Mouse (Mus musculus) NIH3T3 (cell line): ENCODE results near the gene Uchl4.
"Not testable (repeated sequence)": the region's sequence is repeated elsewhere in the genome, so short reads cannot be mapped to it uniquely, and the experiment has no call there.

Source experiments
- DNase-seq: peaks from one replicate; pipeline ENCODE4 v3.0.0-alpha.2; 2012; ENCODE audit warnings: low read depth

Uchl4 gene

GRCm38 (mm10) chr9:64234768-64235435 is at the start of gene Uchl4:
Gene Uchl4, plus strand, starts transcription at chr9:64235201.
- no peak for DNase-seq

- no peak for DNase-seq
Observed at GRCm38 (mm10) chr9:64193879-64194278, 41.1 kb upstream of the Uchl4 start.

GRCm38 (mm10) chr9:64195554-64195953 is 39.4 kb upstream of the Uchl4 start:
- no peak for DNase-seq

- no peak for DNase-seq
Observed at GRCm38 (mm10) chr9:64197524-64197923, 37.5 kb upstream of the Uchl4 start.

GRCm38 (mm10) chr9:64198068-64198762 is 36.8 kb upstream of the Uchl4 start:
- no peak for DNase-seq

GRCm38 (mm10) chr9:64198763-64199418 is 36.1 kb upstream of the Uchl4 start:
- DNase-seq = not testable (repeated sequence)

GRCm38 (mm10) chr9:64199897-64200296 is 35.1 kb upstream of the Uchl4 start:
- no peak for DNase-seq

GRCm38 (mm10) chr9:64202331-64202730 is 32.7 kb upstream of the Uchl4 start:
- peak; percentile 47 for DNase-seq

- DNase-seq = peak; percentile 49
Observed at GRCm38 (mm10) chr9:64202866-64203265, 32.1 kb upstream of the Uchl4 start.

GRCm38 (mm10) chr9:64207509-64208084 is 27.4 kb upstream of the Uchl4 start:
- no peak for DNase-seq

- no peak for DNase-seq
Observed at GRCm38 (mm10) chr9:64214452-64214851, 20.5 kb upstream of the Uchl4 start.

- DNase-seq = no peak
Observed at GRCm38 (mm10) chr9:64216090-64216489, 18.9 kb upstream of the Uchl4 start.

- DNase-seq = peak; percentile 7
Observed at GRCm38 (mm10) chr9:64216641-64217040, 18.4 kb upstream of the Uchl4 start.

GRCm38 (mm10) chr9:64217887-64218286 is 17.1 kb upstream of the Uchl4 start:
- DNase-seq = peak; percentile 23

- no peak for DNase-seq
Observed at GRCm38 (mm10) chr9:64219305-64219704, 15.7 kb upstream of the Uchl4 start.

- DNase-seq = no peak
Observed at GRCm38 (mm10) chr9:64219772-64220420, 15.1 kb upstream of the Uchl4 start.

GRCm38 (mm10) chr9:64220603-64221002 is 14.4 kb upstream of the Uchl4 start:
- DNase-seq = no peak

- DNase-seq = no peak
Observed at GRCm38 (mm10) chr9:64221480-64221879, 13.5 kb upstream of the Uchl4 start.

GRCm38 (mm10) chr9:64222098-64222497 is 12.9 kb upstream of the Uchl4 start:
- no peak for DNase-seq

GRCm38 (mm10) chr9:64225805-64226204 is 9.2 kb upstream of the Uchl4 start:
- no peak for DNase-seq

GRCm38 (mm10) chr9:64227736-64228135 is 7.3 kb upstream of the Uchl4 start:
- DNase-seq = no peak

- no peak for DNase-seq
Observed at GRCm38 (mm10) chr9:64228972-64229371, 6.0 kb upstream of the Uchl4 start.
